Mouse (Mus musculus) testis, adult 2 months (tissue): ENCODE results near the gene Anapc4.

Experiments
- CTCF ChIP-seq: fragments of 200-500 bp; IDR thresholded peaks from 2 replicates; pipeline ENCODE4 v1.5.1; 2012; ENCODE audit warnings: low read depth, mild to moderate bottlenecking, inconsistent platforms, low read length, moderate library complexity; ENCODE audit not compliant: control insufficient read depth, insufficient read depth, insufficient replicate concordance
- POLR2A ChIP-seq: fragments of 200-500 bp; IDR thresholded peaks from 2 replicates; pipeline ENCODE4 v1.6.1; 2012; ENCODE audit warnings: low read depth, mild to moderate bottlenecking, inconsistent platforms, low read length, moderate library complexity; ENCODE audit not compliant: control insufficient read depth

DNA sequence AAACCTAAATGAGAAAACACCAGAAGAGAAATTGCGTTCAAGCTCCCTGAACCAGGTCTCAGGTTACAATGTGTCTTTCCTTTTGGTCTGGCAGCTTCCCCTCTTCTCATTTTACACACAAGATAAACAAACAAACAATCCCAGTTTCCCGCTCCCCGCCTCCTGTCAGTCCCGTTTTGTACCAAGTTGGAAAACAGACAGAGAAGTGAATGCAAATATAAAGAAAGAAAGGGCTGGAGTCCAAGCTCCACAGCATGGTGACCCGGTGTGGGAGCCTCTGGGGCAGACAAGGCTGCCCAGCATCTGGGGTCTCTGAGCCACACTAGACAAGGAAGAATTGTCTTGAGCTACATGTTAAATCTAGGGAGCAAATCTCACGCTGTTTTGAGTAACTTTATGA is 70.9 kb downstream of the Anapc4 start:
- no peak for TF ChIP-seq CTCF
- no peak for TF ChIP-seq POLR2A
